Mouse (Mus musculus) G1E-ER4 (cell line): ENCODE measurements around the gene Lin28b. TPM values are rescaled to one million over a fixed set of nuclear protein-coding genes. Genes with fewer than 3 reads are reported as not detected.

ENCODE experiments used
- GATA1 ChIP-seq: IDR thresholded peaks from one replicate; pipeline ENCODE4 v1.8.0; 2012; ENCODE audit warnings: low read length, inconsistent platforms
- polyA plus RNA-seq: library from polyadenylated mRNA; stranded (reverse); fragments of >175 nt; gene quantifications from 2 replicates; pipeline ENCODE4 v1.2.3, GENCODE M21; 2012

Lin28b gene
- polyA plus RNA-seq: 2.2 and 3.0 TPM in 2 replicates

DNA sequence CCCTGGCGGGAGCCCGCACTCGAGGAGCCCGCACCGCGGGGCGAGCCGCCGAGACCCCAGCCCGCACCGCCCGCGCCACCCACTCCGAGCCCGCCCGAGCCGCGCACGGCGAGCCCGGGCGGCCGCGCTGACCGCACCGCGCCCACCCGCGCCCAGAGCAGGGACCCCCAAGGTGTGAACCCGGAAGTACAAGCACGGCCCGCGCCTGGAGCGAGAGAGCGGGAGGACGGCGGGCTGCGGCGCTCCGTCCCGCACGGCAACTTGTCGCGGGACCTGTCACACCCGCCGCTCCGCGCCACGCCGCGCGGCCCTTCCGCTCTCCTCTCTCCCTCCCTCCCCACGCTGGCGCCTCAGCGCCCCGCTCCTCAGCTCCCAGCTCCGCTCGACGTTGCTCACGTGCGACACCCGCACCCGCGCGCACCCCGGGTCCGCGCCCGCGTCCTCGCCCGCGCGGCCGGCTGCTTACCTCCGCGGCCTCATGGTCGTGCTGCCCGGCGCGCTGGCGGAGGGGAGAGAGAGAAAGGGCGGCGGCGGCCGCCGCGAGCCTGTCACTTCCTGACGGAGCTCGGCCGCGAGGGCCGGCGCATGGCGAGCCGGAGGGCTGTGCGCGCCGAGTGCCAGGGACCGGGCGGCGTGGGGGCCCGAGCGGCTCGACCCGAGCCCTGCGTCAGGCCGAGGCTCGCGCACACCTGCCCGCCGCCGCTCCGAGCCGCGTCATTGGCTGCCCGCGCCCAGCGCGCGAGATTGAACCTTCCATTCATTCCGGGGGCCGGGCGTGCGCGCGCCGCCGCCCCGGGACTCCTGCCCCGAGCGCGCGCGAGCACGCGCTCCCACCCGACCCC, at the start of gene Lin28b:
Gene Lin28b (minus strand): TSS at position 635 of the 842 bp plus-strand sequence.
- TF ChIP-seq GATA1: no peak

- no peak for TF ChIP-seq GATA1
Measured at GRCm38 (mm10) chr10:45511764-45512163, 25.6 kb upstream of the Lin28b start.

- TF ChIP-seq GATA1: no peak
Measured at GRCm38 (mm10) chr10:45510662-45511061, 24.5 kb upstream of the Lin28b start.

- no peak for TF ChIP-seq GATA1
Measured at GRCm38 (mm10) chr10:45500259-45500658, 14.1 kb upstream of the Lin28b start.

GRCm38 (mm10) chr10:45486603-45486946, 380 bp upstream of the Lin28b start:
- no peak for TF ChIP-seq GATA1

DNA sequence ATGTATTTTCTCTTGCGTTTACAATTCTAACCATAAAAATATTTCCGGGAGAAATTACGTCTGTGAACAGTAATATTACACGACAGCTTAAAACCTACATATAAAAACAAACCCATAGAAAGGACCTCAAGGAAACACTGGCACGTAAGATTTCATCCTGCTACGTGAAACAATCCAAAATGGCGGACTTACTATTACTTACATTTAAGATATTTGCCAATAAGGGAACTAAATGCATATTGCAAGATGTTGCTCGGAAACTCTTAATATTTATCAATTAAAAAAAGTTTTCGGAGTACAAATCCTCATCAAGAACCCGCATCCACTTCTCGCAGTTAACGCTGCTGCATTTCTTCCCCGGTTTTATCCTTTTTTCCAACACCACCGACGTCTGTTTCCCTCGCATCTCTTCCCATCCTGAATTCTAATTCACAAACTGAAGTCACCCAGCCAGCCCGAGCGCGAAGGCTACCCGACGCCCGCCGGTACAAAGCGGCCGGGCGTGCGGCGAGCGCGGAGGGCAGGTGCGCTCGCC, 902 bp downstream of the Lin28b start:
- no peak for TF ChIP-seq GATA1

- no peak for TF ChIP-seq GATA1
Measured at GRCm38 (mm10) chr10:45483210-45483609, 3.0 kb downstream of the Lin28b start.

DNA sequence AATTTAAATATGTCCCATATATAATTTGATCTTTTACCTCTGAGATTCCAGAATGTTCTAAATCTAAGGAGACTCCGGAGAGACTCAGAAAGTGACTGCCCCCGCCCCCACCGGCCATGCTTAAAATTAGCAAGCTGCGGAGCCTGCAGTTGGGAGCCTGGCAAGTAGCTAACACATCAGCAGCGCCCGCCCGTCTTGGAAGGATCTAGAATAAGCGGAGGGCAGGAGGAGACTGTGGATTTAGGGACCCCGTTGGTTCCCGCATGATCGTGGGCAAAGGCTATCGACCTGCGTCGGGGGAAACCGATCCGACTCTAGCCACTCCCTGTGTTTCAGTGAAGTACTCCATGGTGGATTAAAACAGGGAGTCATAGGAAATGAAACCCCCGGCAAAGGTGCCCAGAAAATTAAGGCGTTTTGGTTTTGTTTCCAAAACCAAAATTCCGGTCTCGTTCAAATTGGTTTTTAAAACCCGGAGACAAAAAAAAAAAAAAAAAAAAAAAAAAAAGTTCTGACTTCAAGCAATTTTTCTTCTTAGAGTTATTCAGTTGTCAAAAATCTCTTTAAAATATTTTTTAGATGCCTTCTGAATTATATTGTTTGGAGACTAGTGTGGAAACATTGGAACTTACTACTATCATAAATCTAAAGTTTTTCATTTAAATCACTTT, 12.4 kb downstream of the Lin28b start:
- TF ChIP-seq GATA1: no peak

DNA sequence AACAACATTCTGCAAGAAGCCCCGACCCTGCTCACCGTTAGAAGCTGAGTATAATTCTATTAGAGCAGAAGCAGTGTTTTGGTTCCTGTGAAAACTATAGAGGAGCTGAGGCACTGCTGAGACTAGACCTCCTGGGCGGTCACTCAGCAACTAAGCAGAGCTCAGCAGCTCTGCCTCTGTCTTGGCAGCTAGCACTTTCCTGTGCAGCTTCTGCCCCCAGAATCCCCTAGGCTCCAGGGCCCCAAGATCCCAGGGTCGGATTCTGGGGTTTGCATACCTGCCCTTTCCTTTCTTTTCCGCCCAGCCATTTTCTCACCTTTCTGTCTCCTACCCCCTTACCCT, 13.1 kb downstream of the Lin28b start:
- TF ChIP-seq GATA1: no peak

DNA sequence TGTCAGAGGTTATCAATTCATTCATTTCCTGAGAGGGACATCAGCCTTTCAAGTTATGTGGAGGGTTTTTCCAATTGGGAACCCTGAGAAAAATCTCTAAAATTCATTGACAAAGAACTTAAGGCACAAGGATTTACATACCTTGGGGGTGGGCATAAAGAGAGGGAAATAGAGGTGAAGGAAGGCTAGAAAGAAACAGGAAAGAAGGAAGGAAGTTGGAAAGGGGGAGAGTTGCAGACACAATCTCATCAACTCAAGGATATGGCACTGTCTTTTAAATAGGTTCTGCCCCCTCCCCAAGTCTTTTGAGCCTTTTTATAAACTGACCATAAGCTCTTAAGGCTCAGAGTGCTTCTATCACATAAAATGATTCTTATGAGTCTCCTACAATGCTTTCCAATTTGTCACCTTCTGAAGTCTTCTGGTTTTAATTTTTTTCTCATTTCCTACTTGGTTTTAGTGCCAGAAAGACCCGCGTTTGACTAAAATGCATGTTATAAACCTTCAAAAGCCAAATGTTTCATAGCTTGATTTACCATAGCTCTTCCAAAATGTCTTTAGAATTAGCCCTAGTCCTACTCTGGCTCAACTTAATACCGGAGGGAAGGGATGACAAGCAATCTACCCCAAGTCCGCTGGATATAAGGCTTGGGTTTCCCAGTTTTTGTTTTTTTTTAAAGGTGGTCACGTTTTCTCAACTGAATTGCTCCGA, 13.6 kb downstream of the Lin28b start:
- no peak for TF ChIP-seq GATA1

GRCm38 (mm10) chr10:45471321-45471720, 14.9 kb downstream of the Lin28b start:
- no peak for TF ChIP-seq GATA1

- TF ChIP-seq GATA1: no peak
Measured at GRCm38 (mm10) chr10:45470079-45470739, 16.0 kb downstream of the Lin28b start.

- TF ChIP-seq GATA1: no peak
Measured at GRCm38 (mm10) chr10:45469027-45469996, 16.9 kb downstream of the Lin28b start.

DNA sequence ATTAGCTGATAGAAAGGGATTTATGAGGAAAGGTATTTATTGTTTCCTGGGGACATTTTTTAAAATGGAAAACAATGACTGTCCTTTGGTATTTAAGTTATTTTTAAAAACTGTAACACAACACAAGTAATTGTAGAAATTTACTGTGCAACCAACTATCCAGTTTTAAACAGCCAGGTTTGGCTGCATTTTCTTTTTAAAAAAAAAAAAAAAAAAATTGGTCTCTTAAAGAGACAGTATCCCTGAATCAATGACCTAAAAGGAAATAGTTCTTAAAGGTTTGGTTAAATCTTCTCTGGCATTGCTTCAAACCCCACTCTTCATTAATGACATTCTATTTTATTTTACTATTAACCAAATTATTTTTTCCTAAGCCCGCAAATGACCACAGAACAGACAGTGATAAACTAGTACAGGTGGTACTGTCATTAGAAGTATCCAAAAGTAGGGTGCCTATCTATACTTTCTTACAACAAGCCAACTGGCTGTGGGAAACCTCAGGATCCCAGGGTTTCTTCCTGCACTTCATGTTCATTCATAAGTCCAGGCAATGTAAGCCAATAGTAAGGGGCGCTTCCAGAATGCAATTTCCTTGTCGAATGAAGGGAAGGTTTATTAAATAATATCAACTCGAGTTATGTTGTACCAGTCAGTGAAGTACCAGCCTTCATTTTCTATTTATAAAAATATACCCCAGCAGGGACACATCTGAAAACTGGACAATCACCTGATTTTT, 17.8 kb downstream of the Lin28b start:
- no peak for TF ChIP-seq GATA1
